Mouse (Mus musculus) heart, postnatal 10 days (tissue): ENCODE results near the gene Tfap2c. TPM values are rescaled to one million over a fixed set of nuclear protein-coding genes. Genes with fewer than 3 reads are reported as not detected.

Experiments used
- DNase-seq, 2 experiments: peaks; one replicate each; pipeline ENCODE4 v3.0.0; 2021
- intact Hi-C: fragments of 180-260 bp; cut with DNase I; formaldehyde crosslinking; loops from one replicate; pipeline ENCODE4 v1.15.1; 2025
- total RNA-seq, 2 experiments: library from RNA; stranded (reverse); gene quantifications; 2 replicates each; pipeline ENCODE4 v1.2.3; 2021

Tfap2c gene
- total RNA-seq, 2 experiments from 2014 or later, result not detected

GRCm38 (mm10) chr2:172605642-172606041 is 56.2 kb downstream of the Tfap2c start:
- intact Hi-C loops, result no loop called here
- no peak for DNase-seq

GRCm38 (mm10) chr2:172607710-172608109 is 58.3 kb downstream of the Tfap2c start:
- intact Hi-C loops, result no loop called here
- no peak for DNase-seq

Other genes with a start within 250 kb of the Tfap2c start
- gene Fam210b, start 204.0 kb upstream of the Tfap2c start, total RNA-seq, result 1 to 10 TPM; 7.2 to 9.1 TPM
- 10 to 100 TPM; 10.8 to 13.7 TPM for gene Aurka, start 179.1 kb upstream of the Tfap2c start, total RNA-seq
- 10 to 100 TPM; 23.1 TPM for gene Cstf1, start 178.9 kb upstream of the Tfap2c start, total RNA-seq
- gene Cass4, start 155.8 kb upstream of the Tfap2c start, total RNA-seq, result under 1 TPM; 0.22 to 0.25 TPM
- 10 to 100 TPM; 40.7 to 40.9 TPM for gene Rtf2, start 109.0 kb upstream of the Tfap2c start, total RNA-seq
- gene Gcnt7, start 91.0 kb upstream of the Tfap2c start, total RNA-seq, result not detected
- gene Fam209, start 77.1 kb upstream of the Tfap2c start, total RNA-seq, result not detected